Mouse (Mus musculus): Measurements from ENCODE around the gene Tph2. TPM values are rescaled to one million over a fixed set of nuclear protein-coding genes. Genes with fewer than 3 reads are reported as not detected.

The Tph2 gene
- polyA plus RNA-seq, 1 experiment: 0.73 TPM

GRCm38 (mm10) chr10:115069123-115069911 lies 115.5 kb downstream of the Tph2 start:
- Histone ChIP-seq H3K36me3 (ENCODE audit: control insufficient read depth, insufficient read depth) (no peaks in the 10 kb centered on the region), H3K27me3 (ENCODE audit: control insufficient read depth, insufficient read depth, insufficient read length) (no peaks in the 10 kb centered on the region), H3K4me3 (ENCODE audit: insufficient read depth, poor library complexity, severe bottlenecking) (no peak overlapping the region), H3ac (ENCODE audit: control insufficient read depth, insufficient read length, low read depth) (no peak overlapping the region), H3K79me3 (ENCODE audit: low read depth) (no peaks in the 10 kb centered on the region), H3K79me2 (ENCODE audit: control insufficient read depth, insufficient read depth) (no peaks in the 10 kb centered on the region)
- TF ChIP-seq FOSL1 (IDR thresholded peaks at IDR 0.05; ENCODE audit: insufficient read depth, low read length, poor library complexity, severe bottlenecking) (no peak), MAX (IDR thresholded peaks at IDR 0.05) (no peak), MYOD1 (IDR thresholded peaks at IDR 0.05; ENCODE audit: control insufficient read depth, insufficient read length, low read depth) (no peak), USF1 (IDR thresholded peaks at IDR 0.05; ENCODE audit: low read depth) (no peak), CTCF (IDR thresholded peaks at IDR 0.05; ENCODE audit: control insufficient read depth, insufficient read depth, insufficient read length) (no peak), MYOG (IDR thresholded peaks at IDR 0.05; ENCODE audit: control insufficient read depth, extremely low read depth, insufficient read length) (no peak), CEBPB (IDR thresholded peaks at IDR 0.05; ENCODE audit: low read depth) (no peak)

GRCm38 (mm10) chr10:115063936-115064335 lies 120.9 kb downstream of the Tph2 start:
- TF ChIP-seq FOSL1 (IDR thresholded peaks at IDR 0.05; ENCODE audit: insufficient read depth, low read length, poor library complexity, severe bottlenecking) (no peak), USF1 (IDR thresholded peaks at IDR 0.05; ENCODE audit: low read depth) (no peak), CEBPB (IDR thresholded peaks at IDR 0.05; ENCODE audit: low read depth) (no peak)
- no peak overlapping the region for H3K4me3 ChIP-seq (ENCODE audit: insufficient read depth, poor library complexity, severe bottlenecking)
- H3ac ChIP-seq (ENCODE audit: control insufficient read depth, insufficient read length, low read depth): no peak overlapping the region
- no peaks in the 10 kb centered on the region for H3K79me2 ChIP-seq (ENCODE audit: control insufficient read depth, insufficient read depth)
- H3K79me3 ChIP-seq (ENCODE audit: low read depth): no peaks in the 10 kb centered on the region
- H3K36me3 ChIP-seq (ENCODE audit: control insufficient read depth, insufficient read depth): no peaks in the 10 kb centered on the region
- H3K27me3 ChIP-seq (ENCODE audit: control insufficient read depth, insufficient read depth, insufficient read length): no peaks in the 10 kb centered on the region

- no peak for TF ChIP-seq MYOD1 (IDR thresholded peaks at IDR 0.05; ENCODE audit: control insufficient read depth, insufficient read length, low read depth)
- no peak for TF ChIP-seq USF1 (IDR thresholded peaks at IDR 0.05; ENCODE audit: low read depth)
- TF ChIP-seq CEBPB (IDR thresholded peaks at IDR 0.05; ENCODE audit: low read depth): no peak
- no peak for TF ChIP-seq CTCF (IDR thresholded peaks at IDR 0.05; ENCODE audit: control insufficient read depth, insufficient read depth, insufficient read length)
Measured at GRCm38 (mm10) chr10:115061498-115061897, 123.3 kb downstream of the Tph2 start.

GRCm38 (mm10) chr10:115060759-115061158 lies 124.1 kb downstream of the Tph2 start:
- no peak for TF ChIP-seq CEBPB (IDR thresholded peaks at IDR 0.05; ENCODE audit: low read depth)
- TF ChIP-seq MYOG (IDR thresholded peaks at IDR 0.05; ENCODE audit: control insufficient read depth, extremely low read depth, insufficient read length): no peak
- TF ChIP-seq FOSL1 (IDR thresholded peaks at IDR 0.05; ENCODE audit: insufficient read depth, low read length, poor library complexity, severe bottlenecking): no peak
- TF ChIP-seq USF1 (IDR thresholded peaks at IDR 0.05; ENCODE audit: low read depth): no peak
- no peak for TF ChIP-seq MYOD1 (IDR thresholded peaks at IDR 0.05; ENCODE audit: control insufficient read depth, insufficient read length, low read depth)
- TF ChIP-seq CTCF (IDR thresholded peaks at IDR 0.05; ENCODE audit: control insufficient read depth, insufficient read depth, insufficient read length): no peak
- no peak for TF ChIP-seq MAX (IDR thresholded peaks at IDR 0.05)
- H3K79me3 ChIP-seq (ENCODE audit: low read depth): no peaks in the 10 kb centered on the region
- H3K27me3 ChIP-seq (ENCODE audit: control insufficient read depth, insufficient read depth, insufficient read length): no peaks in the 10 kb centered on the region
- no peaks in the 10 kb centered on the region for H3K36me3 ChIP-seq (ENCODE audit: control insufficient read depth, insufficient read depth)
- no peak overlapping the region for H3ac ChIP-seq (ENCODE audit: control insufficient read depth, insufficient read length, low read depth)
- H3K4me3 ChIP-seq (ENCODE audit: insufficient read depth, poor library complexity, severe bottlenecking): no peak overlapping the region
- H3K79me2 ChIP-seq (ENCODE audit: control insufficient read depth, insufficient read depth): no peaks in the 10 kb centered on the region

More at GRCm38 (mm10) chr10:115061498-115061897, 123.3 kb downstream of the Tph2 start:
- Histone ChIP-seq H3K36me3 (ENCODE audit: control insufficient read depth, insufficient read depth) (no peaks in the 10 kb centered on the region), H3K4me3 (ENCODE audit: insufficient read depth, poor library complexity, severe bottlenecking) (no peak overlapping the region), H3K79me3 (ENCODE audit: low read depth) (no peaks in the 10 kb centered on the region), H3ac (ENCODE audit: control insufficient read depth, insufficient read length, low read depth) (no peak overlapping the region), H3K79me2 (ENCODE audit: control insufficient read depth, insufficient read depth) (no peaks in the 10 kb centered on the region), H3K27me3 (ENCODE audit: control insufficient read depth, insufficient read depth, insufficient read length) (no peaks in the 10 kb centered on the region)

GRCm38 (mm10) chr10:115051602-115052001 lies 133.2 kb downstream of the Tph2 start:
- H3K79me2 ChIP-seq (ENCODE audit: control insufficient read depth, insufficient read depth): no peaks in the 10 kb centered on the region
- H3K79me3 ChIP-seq (ENCODE audit: low read depth): no peaks in the 10 kb centered on the region
- H3K27me3 ChIP-seq (ENCODE audit: control insufficient read depth, insufficient read depth, insufficient read length): no peaks in the 10 kb centered on the region
- no peak overlapping the region for H3ac ChIP-seq (ENCODE audit: control insufficient read depth, insufficient read length, low read depth)
- no peak for TF ChIP-seq MAX (IDR thresholded peaks at IDR 0.05)
- peak; percentile 39 for TF ChIP-seq USF1 (IDR thresholded peaks at IDR 0.05; ENCODE audit: low read depth)
- H3K4me3 ChIP-seq (ENCODE audit: insufficient read depth, poor library complexity, severe bottlenecking): no peak overlapping the region
- H3K36me3 ChIP-seq (ENCODE audit: control insufficient read depth, insufficient read depth): no peaks in the 10 kb centered on the region

- Histone ChIP-seq H3K27me3 (ENCODE audit: control insufficient read depth, insufficient read depth, insufficient read length) (no peaks in the 10 kb centered on the region), H3K36me3 (ENCODE audit: control insufficient read depth, insufficient read depth) (no peaks in the 10 kb centered on the region), H3ac (ENCODE audit: control insufficient read depth, insufficient read length, low read depth) (no peak overlapping the region), H3K4me3 (ENCODE audit: insufficient read depth, poor library complexity, severe bottlenecking) (no peak overlapping the region), H3K79me3 (ENCODE audit: low read depth) (no peaks in the 10 kb centered on the region), H3K79me2 (ENCODE audit: control insufficient read depth, insufficient read depth) (no peaks in the 10 kb centered on the region)
- no peak for TF ChIP-seq CTCF (IDR thresholded peaks at IDR 0.05; ENCODE audit: control insufficient read depth, insufficient read depth, insufficient read length)
- no peak for TF ChIP-seq USF1 (IDR thresholded peaks at IDR 0.05; ENCODE audit: low read depth)
- no peak for TF ChIP-seq FOSL1 (IDR thresholded peaks at IDR 0.05; ENCODE audit: insufficient read depth, low read length, poor library complexity, severe bottlenecking)
- TF ChIP-seq MYOG (IDR thresholded peaks at IDR 0.05; ENCODE audit: control insufficient read depth, extremely low read depth, insufficient read length): no peak
- no peak for TF ChIP-seq MYOD1 (IDR thresholded peaks at IDR 0.05; ENCODE audit: control insufficient read depth, insufficient read length, low read depth)
- no peak for TF ChIP-seq MAX (IDR thresholded peaks at IDR 0.05)
- TF ChIP-seq CEBPB (IDR thresholded peaks at IDR 0.05; ENCODE audit: low read depth): no peak
Measured at GRCm38 (mm10) chr10:115050674-115051073, 134.1 kb downstream of the Tph2 start.
